Mouse (Mus musculus): Measurements from ENCODE around the gene Vmn1r38. TPM values are rescaled to one million over a fixed set of nuclear protein-coding genes. Genes with fewer than 3 reads are reported as not detected.
"Not testable (repeated sequence)": the region's sequence is repeated elsewhere in the genome, so short reads cannot be mapped to it uniquely, and the experiment has no call there.

Gene Vmn1r38
- total RNA-seq (2018; cell fraction: chromatin; rRNA removed), result not detected
- total RNA-seq (2018; cell fraction: cytosol; rRNA removed), result not detected
- not detected for total RNA-seq (2018; cell fraction: nucleus; rRNA removed)
- polyA plus RNA-seq (2018), result not detected in 3 replicates

GRCm38 (mm10) chr6:66782527-66782926 lies at the start of gene Vmn1r38:
Gene Vmn1r38 (minus strand): TSS chr6:66782627.
- H3K79me2 ChIP-seq (ENCODE audit: inconsistent target); H3K27ac ChIP-seq; H3K36me3 ChIP-seq (ENCODE audit: inconsistent target); H3K4me3 ChIP-seq (ENCODE audit: inconsistent target): not testable (repeated sequence)

- no peak within 1 kb of the TSS for H3K4me3 ChIP-seq (ENCODE audit: inconsistent target)
- no peak within 1 kb of the TSS for H3K27ac ChIP-seq
- H3K36me3 ChIP-seq (ENCODE audit: inconsistent target), result no peaks in the 10 kb centered on the region
- WGBS (ENCODE audit: missing documents), result 100% methylated on average over 2 of the region's 2 CpGs
- H3K79me2 ChIP-seq (ENCODE audit: inconsistent target), result no peaks in the 10 kb centered on the region
Measured at GRCm38 (mm10) chr6:66810509-66810908, 28.1 kb upstream of the Vmn1r38 start, which contains the start of gene Vmn1r39. Gene Vmn1r39 (minus strand): TSS chr6:66810609.

- Histone ChIP-seq H3K36me3 (ENCODE audit: inconsistent target) (no peaks in the 10 kb centered on the region), H3K79me2 (ENCODE audit: inconsistent target) (no peaks in the 10 kb centered on the region), H3K4me3 (ENCODE audit: inconsistent target) (no peak overlapping the region), H3K27ac (no peak overlapping the region)
- 83% methylated on average over 1 of the region's 1 CpGs for WGBS (ENCODE audit: missing documents)
Measured at GRCm38 (mm10) chr6:66806311-66806710, 23.9 kb upstream of the Vmn1r38 start.

- 97% methylated on average over 3 of the region's 3 CpGs for WGBS (ENCODE audit: missing documents)
- Histone ChIP-seq H3K36me3 (ENCODE audit: inconsistent target) (no peaks in the 10 kb centered on the region), H3K4me3 (ENCODE audit: inconsistent target) (no peak overlapping the region), H3K27ac (no peak overlapping the region), H3K79me2 (ENCODE audit: inconsistent target) (no peaks in the 10 kb centered on the region)
Measured at GRCm38 (mm10) chr6:66805713-66806112, 23.3 kb upstream of the Vmn1r38 start.

- H3K27ac ChIP-seq; H3K79me2 ChIP-seq (ENCODE audit: inconsistent target); H3K36me3 ChIP-seq (ENCODE audit: inconsistent target); H3K4me3 ChIP-seq (ENCODE audit: inconsistent target): not testable (repeated sequence)
Measured at GRCm38 (mm10) chr6:66729082-66729481, 53.3 kb downstream of the Vmn1r38 start, which contains the start of gene Vmn1r37. Gene Vmn1r37 (plus strand): TSS chr6:66729382.

Other genes with a start within 250 kb of the Vmn1r38 start
- gene Mad2l1, start 247.2 kb downstream of the Vmn1r38 start, polyA plus RNA-seq (2018), result 8.4 to 27.7 TPM (median 26.6 TPM) in 3 replicates
- gene Vmn1r32, start 222.5 kb downstream of the Vmn1r38 start, polyA plus RNA-seq (2018), result not detected in 3 replicates
- not detected in 3 replicates for gene Vmn1r33, start 164.3 kb downstream of the Vmn1r38 start, polyA plus RNA-seq (2018)
- gene Vmn1r34, start 138.7 kb downstream of the Vmn1r38 start, polyA plus RNA-seq (2018), result not detected in 3 replicates
- gene Vmn1r35, start 96.7 kb downstream of the Vmn1r38 start, polyA plus RNA-seq (2018), result not detected in 3 replicates
- not detected in 3 replicates for gene Vmn1r36, start 63.5 kb downstream of the Vmn1r38 start, polyA plus RNA-seq (2018)
- gene Vmn1r37, start 53.2 kb downstream of the Vmn1r38 start, polyA plus RNA-seq (2018), result not detected in 3 replicates
- gene Vmn1r39, start 28.0 kb upstream of the Vmn1r38 start, polyA plus RNA-seq (2018), result not detected in 3 replicates
- 152 to 166 TPM (median 166 TPM) in 3 replicates for gene Gng12, start 113.8 kb upstream of the Vmn1r38 start, polyA plus RNA-seq (2018)